Mouse (Mus musculus): Measurements from ENCODE around the gene Pa2g4.
"Not testable (repeated sequence)": the region's sequence is repeated elsewhere in the genome, so short reads cannot be mapped to it uniquely, and the experiment has no call there.

Pa2g4 gene

DNA sequence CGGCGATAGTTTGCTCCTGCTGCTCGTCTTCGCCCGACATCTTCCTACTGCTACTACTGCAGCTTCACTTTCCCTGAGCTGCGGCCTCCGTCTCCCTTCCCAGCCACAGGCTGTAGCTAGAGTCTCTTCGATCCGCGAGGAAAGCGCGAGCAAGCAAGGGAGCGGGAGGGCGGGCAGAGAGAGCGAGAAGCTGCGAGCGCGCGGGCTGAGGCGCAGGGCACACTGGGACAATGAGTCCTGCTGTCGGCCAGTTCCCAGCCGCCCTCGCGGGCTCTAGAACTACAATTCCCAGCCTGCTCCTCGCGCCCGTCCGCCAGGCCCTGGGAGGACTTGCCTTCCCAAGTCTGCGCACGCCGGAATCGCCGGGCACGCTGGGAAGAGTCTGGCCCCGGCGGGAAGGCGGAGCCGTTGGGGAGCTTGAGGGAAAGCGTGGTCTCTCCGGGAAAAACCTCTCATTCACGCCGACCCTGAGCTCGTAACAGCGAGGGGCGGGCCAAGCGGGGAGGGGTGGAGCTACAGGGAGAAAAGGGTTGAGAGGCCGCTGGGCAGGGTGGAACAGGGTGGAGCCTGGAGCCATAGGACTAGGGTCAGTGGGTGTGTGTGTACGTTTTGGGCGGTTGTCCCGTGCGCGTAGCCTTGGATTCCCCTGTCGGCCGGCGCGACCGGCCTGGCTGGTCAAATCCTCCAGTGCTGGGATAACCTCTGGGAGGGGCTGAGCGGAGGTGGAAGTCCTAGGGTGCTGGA lies at the start of gene Pa2g4:
Gene Pa2g4, minus strand, starts transcription at position 200 of the 744 bp plus-strand sequence.
- DNase-seq = peak; percentile 100

DNA sequence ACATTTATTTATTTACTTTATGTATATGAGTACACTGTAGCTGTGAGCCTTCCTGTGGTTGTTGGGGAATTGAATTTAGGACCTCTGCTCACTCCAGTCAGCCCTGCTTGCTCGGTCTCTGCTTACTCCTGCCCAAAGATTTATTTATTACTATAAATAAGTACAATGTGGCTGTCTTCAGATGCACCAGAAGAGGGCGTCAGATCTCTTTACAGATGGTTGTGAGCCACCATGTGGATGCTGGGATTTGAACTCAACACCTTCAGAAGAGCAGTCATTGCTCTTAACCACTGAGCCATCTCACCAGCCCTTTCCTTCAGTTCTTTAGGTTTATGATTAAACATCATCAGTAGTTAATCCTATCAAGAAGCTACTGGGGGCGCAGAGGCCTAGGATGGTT lies 49.1 kb upstream of the Pa2g4 start:
- no peak for DNase-seq

- not testable (repeated sequence) for DNase-seq
Observed at GRCm38 (mm10) chr10:128613820-128614219, 48.0 kb upstream of the Pa2g4 start.

- no peak for DNase-seq
Observed at GRCm38 (mm10) chr10:128613154-128613440, 47.3 kb upstream of the Pa2g4 start.

GRCm38 (mm10) chr10:128612433-128613153 lies 46.8 kb upstream of the Pa2g4 start:
- DNase-seq = peak; percentile 73

GRCm38 (mm10) chr10:128606483-128606882 lies 40.7 kb upstream of the Pa2g4 start:
- no peak for DNase-seq

- DNase-seq = no peak
Observed at GRCm38 (mm10) chr10:128602470-128603128, 36.8 kb upstream of the Pa2g4 start.

- DNase-seq = no peak
Observed at GRCm38 (mm10) chr10:128601499-128601898, 35.7 kb upstream of the Pa2g4 start.

DNA sequence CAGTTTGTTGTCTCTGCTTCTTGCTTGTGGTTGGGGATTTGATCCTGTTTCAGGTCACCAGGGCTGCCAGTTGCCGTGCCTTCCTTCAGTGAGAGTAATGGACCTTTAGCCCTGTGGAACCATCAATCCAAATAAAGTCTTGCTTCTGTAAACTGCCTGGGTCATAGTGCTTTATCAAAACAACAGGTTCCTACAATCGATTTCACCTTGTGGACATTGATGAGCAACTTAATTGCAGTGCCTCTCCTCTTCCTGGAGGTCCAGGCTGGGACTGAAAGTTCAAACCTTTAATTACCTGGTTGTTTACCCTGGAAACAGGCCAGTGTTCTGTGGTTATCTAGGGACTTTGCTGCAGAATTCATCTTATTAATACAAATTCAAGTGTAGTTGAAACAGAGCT lies 32.7 kb upstream of the Pa2g4 start:
- DNase-seq = no peak

DNA sequence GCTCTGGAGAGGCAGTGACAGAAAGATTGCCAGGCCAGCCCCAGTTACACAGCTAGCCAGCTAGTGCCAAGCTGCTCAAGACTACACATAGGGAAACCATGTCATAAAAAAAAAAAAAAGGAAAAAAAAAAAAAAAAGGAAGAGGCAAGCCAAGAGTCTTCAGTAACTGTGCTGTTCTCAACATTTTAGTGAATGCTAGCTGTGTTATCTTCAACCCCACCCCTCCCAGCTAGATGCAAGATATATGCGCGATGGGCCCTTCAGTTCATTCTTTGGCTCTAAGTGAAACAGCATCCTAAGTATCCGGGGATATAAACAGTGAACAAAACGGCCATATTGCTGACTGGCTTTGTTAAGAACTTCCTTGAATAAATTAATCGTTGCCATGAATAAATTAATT lies 27.0 kb upstream of the Pa2g4 start:
- DNase-seq = no peak

- DNase-seq = no peak
Observed at GRCm38 (mm10) chr10:128591436-128591835, 25.6 kb upstream of the Pa2g4 start.

DNA sequence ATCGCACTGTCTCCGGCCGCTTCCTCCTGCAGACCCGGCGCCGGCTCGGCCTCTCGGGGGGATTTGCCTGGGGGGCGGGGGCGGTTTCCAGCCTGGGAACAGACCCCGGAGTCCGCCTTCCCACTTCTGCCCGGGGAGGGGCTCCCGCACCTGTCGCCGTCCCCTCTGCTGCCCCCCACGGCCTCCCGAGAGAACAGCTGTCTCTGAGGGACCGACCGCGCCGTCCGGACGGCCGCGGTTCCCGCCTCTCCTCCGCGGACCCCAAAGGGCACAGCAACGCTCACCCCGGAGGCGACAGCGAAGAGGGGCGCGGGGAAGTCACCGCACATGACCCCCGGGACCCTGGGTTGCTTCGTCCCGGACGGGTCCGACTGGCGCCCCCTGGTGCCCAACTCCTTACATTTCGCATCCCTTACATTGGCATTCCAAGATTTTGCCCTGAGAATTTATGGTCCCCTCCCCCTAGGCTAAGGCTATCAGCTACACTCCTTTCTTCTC lies 24.5 kb upstream of the Pa2g4 start:
- peak; percentile 25 for DNase-seq

GRCm38 (mm10) chr10:128589464-128590192 lies 23.8 kb upstream of the Pa2g4 start, which contains the start of gene Erbb3:
Gene Erbb3 (minus strand): TSS chr10:128589652.
- no peak for DNase-seq

DNA sequence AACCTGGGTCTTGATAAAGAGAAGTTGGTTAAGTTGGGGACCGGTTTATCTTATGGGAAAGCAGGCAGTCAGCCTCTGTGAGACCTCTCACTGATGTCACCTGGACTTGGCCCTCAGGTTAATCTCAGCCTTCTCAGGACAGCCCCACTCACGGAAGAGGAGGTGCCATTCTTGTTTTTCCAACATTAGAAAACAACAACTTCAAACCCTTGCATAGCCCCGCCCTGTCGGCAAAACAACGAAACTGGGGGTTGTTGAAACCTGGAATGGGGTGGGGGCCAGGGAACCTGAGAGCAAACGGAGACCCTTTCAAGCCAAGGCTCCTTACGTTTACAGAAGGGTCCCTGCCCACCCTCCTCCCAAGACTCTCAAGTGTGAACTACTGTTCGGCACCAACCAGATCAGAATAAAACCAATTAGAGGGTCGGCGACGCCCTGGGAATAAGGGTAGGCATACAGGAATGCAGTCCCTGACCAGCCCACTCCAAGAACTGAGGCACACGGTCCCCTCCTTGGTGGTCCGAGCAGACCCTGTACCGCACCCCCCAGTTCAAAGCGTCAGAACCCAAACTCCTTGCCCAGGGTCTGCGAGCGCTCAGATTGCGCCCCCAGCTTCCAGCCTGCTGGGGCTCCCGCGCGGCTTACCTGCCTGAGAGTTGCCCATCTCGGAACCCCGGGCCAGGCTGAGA lies 23.1 kb upstream of the Pa2g4 start:
- DNase-seq = no peak

DNA sequence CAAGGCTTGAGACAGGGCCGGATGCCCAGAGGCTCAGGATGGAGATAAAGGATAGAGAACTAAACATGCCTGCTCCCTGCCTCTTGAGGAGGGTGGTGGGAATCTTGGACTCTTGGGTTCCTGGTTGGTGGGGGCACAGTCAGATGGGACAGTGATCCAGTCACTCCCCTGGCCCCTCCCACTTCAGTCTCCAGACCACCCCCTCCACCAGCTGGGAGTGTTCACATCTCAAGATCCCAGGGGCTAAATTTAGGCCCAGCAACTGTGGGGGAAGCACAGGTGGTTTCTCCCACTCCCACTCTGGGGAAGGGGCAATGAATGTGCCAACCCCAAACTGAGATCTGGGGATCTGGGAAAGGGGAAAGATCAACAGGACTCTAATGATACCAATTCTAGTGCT lies 22.3 kb upstream of the Pa2g4 start:
- no peak for DNase-seq

DNA sequence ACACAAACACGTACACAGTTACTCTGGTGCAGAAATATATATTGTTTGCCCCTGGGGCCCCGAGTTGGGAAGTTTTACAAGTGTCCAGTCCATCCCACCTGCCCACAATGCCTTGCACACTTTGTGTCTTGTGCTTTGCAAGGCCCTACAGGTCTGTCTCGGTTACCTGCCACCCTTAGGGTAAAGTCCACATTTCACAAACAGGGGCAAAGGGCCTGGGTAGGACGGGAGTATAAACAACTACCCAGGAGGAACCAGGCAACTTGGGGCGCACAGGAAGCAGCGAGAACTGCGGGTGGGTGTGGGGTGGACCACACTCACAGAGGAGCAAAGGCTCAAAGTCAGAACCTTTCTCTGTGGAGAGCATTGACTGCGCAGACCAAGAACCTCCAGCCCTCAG lies 21.9 kb upstream of the Pa2g4 start:
- DNase-seq = no peak

- no peak for DNase-seq
Observed at GRCm38 (mm10) chr10:128587120-128587519, 21.3 kb upstream of the Pa2g4 start.

DNA sequence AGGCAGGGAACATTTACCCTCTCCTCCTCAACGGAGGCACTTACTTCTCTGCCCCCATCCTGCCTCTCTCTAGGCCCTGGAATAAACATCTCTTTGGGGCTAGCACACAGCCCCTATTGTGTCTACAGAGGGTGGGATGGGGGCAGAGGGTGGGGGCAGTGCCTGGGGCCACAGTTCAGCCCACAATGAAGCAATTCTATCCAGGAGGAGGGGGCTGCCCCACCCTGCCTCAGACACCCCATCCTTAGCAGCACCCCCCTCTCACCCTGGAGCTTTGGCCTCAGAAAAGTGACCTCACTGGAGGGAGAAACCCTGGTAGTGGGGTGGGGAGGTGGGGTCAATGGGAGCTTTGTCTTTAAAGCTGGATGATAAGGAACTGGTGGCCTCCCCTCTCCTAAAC lies 20.8 kb upstream of the Pa2g4 start:
- DNase-seq = peak; percentile 41

DNA sequence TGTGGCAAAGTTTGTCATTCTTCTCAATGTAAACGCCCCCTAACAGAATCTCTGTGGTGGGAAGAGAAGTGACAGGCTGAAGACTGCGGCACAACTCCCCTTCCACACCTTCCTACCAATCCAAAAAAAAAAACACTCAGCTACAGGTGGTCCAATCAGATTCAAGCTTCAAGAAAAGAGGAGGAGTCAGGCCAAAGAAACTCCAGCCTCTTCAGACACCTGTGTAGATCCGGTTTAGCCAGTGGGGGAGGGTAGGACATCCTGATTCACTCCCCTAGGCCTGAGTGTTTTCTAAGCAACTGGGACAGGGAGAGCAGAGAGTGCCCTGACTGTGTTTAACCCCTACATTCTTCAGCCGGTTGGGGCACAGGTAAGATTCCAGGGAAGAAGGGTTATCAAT lies 18.6 kb upstream of the Pa2g4 start:
- DNase-seq = no peak

GRCm38 (mm10) chr10:128583644-128584043 lies 17.9 kb upstream of the Pa2g4 start:
- peak; percentile 25 for DNase-seq

DNA sequence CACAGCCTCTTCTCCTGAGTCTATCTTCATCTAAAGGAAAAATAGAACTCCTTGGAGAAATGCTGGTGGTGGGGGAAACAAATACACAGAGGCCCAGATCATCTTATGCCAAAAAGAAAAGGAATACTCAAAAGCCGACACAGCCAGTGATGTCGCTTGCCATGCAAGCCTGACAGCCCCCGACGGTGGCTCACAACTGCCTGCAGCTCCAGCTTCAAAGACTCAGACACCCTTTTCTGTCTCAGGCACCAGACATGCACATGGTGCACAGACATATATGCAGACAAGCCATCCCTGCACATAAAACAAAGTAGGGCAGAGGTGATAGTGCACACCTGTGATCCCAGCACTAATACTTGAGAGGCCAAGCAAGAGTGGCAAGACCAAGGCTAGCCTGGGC lies 13.9 kb upstream of the Pa2g4 start:
- DNase-seq = no peak

- DNase-seq = no peak
Observed at GRCm38 (mm10) chr10:128579298-128579697, 13.5 kb upstream of the Pa2g4 start.

GRCm38 (mm10) chr10:128578330-128578729 lies 12.5 kb upstream of the Pa2g4 start:
- no peak for DNase-seq
